Mouse (Mus musculus) forebrain, embryonic 12.5 days (tissue): ENCODE data around the gene Zfyve27. TPM values are rescaled to one million over a fixed set of nuclear protein-coding genes. Genes with fewer than 3 reads are reported as not detected.

ENCODE experiments used
- ATAC-seq: fragments of 200-750 bp; cut with Nextera tagmentation; 2 replicates; pipeline ENCODE4 v1.8.0; 2017; ENCODE audit warnings: moderate TSS enrichment; ENCODE audit not compliant: low FRiP score
- H3K27ac ChIP-seq: fragments of 300-500 bp; sonication (generic); 2 replicates; pipeline ENCODE4 v1.5.1; 2016; ENCODE audit warnings: mild to moderate bottlenecking
- H3K27me3 ChIP-seq: fragments of 300-500 bp; sonication (generic); 2 replicates; pipeline ENCODE4 v1.6.1; 2016; ENCODE audit warnings: mild to moderate bottlenecking
- H3K36me3 ChIP-seq: fragments of 300-500 bp; sonication (generic); replicated peaks from 2 replicates; pipeline ENCODE4 v1.6.1; 2016; ENCODE audit warnings: mild to moderate bottlenecking
- H3K4me1 ChIP-seq: fragments of 300-500 bp; sonication (generic); 2 replicates; pipeline ENCODE4 v1.6.1; 2016
- H3K4me2 ChIP-seq: fragments of 300-500 bp; sonication (generic); 2 replicates; pipeline ENCODE4 v1.6.1; 2016; ENCODE audit warnings: mild to moderate bottlenecking, moderate library complexity
- H3K4me3 ChIP-seq: fragments of 300-500 bp; sonication (generic); replicated peaks from 2 replicates; pipeline ENCODE4 v1.5.1; 2016; ENCODE audit warnings: mild to moderate bottlenecking
- H3K9ac ChIP-seq: fragments of 300-500 bp; sonication (generic); 2 replicates; pipeline ENCODE4 v1.6.1; 2016; ENCODE audit warnings: mild to moderate bottlenecking
- H3K9me3 ChIP-seq: fragments of 300-500 bp; sonication (generic); 2 replicates; pipeline ENCODE4 v1.6.1; 2016
- WGBS: fragments of 180-500 bp; shearing (Covaris S2); methylation state at CpG from one replicate; pipeline ENCODE4 v1.1.7; 2016; 5-methylcytosine and 5-hydroxymethylcytosine counted together
- polyA plus RNA-seq: library from polyadenylated mRNA; unstranded; fragments of >200 nt; fragmentation: Nextera tagmentation; extraction: Ambion mirVana; gene quantifications from 2 replicates; pipeline ENCODE4 v1.2.1, GENCODE M21; 2016

Zfyve27 gene
- polyA plus RNA-seq, 1 experiment from 2014 or later, result 47.3 TPM

DNA sequence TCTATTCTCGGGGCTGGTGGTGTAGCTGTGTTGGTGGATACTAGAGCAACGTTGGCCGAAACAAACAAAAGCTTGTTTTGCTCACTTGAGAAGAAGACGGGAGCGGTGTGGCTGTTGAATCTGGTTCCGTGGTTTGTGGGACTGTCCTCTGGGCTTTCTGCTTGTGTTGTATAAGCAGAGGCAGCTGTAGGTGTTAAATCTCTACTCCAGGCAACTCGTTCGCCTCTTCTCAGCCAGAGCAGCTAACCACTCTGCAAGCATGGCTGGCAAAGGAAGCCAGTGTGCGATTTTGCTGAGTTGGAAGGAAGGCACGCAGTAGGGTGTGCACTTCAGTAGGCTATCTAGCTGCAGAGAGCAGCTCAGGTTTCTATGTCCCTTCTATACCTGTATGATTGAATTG, 62.7 kb downstream of the Zfyve27 start:
- no peaks in the 10 kb centered on the region for H3K36me3 ChIP-seq
- WGBS, result 82% methylated on average over 10 of the region's 10 CpGs
- no peak overlapping the region for H3K4me2 ChIP-seq
- no peaks in the 10 kb centered on the region for H3K27me3 ChIP-seq
- H3K4me1 ChIP-seq, result peaks cover 3% of the 10 kb centered on the region; the same call in 1 of the 2 replicates
- ATAC-seq, result no peak
- no peak overlapping the region for H3K27ac ChIP-seq
- no peak overlapping the region for H3K9ac ChIP-seq
- H3K9me3 ChIP-seq, result no peaks in the 10 kb centered on the region
- no peak overlapping the region for H3K4me3 ChIP-seq

DNA sequence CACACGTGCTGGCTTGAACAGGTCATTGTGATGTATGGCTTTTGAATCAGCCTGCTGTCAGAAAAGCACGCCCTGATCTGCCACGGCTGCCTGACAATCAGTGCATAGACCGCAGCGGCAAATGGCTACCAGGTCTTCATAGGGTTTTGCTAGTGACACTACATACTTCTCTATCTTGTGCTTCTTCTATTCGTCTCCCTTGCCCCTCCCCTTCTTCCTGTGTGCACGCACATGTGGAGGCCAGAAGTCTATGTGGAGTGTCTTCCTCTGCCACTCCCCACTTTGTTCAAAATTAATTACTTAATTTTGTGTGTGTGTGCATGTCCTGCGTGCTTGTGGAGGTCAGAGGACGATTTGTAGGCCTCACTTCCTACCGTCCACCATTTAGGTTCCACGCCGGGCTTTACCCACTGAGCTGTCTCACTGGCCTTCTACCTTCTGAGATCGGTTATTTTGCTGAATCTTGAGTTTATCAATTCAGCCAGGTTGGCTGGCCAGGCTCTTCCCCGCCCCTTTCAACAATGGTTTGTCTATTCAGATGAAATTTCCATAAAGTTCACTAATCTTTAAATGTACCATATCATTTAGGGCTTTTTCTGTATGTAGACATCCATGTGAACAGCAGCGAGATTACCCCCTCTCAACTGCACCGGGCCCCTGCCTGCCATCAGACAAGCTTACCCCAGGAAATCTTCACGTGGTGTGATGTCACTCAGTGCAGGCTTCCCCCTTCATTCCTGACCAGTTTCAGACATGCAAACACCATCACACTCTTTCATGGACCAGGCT, 65.9 kb downstream of the Zfyve27 start:
- no peak for ATAC-seq

DNA sequence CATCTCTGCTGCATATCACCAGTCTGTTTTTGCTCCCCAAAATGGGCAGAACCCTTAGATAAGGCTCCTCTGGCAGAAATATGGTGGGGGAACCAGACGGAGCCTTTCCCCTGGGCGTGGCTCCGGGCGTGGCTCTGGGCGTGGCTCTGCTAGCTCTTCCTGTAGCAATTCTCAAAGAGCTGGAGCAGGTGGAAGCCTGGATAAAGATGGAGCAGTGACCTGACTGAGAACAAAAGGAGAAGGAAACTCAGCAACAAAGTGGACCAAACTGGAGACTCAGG, 66.5 kb downstream of the Zfyve27 start:
- H3K36me3 ChIP-seq, result no peaks in the 10 kb centered on the region
- H3K4me3 ChIP-seq, result no peak overlapping the region
- H3K4me2 ChIP-seq, result no peak overlapping the region
- no peak for ATAC-seq
- H3K27me3 ChIP-seq, result no peaks in the 10 kb centered on the region
- 70% methylated on average over 5 of the region's 5 CpGs for WGBS
- no peak overlapping the region for H3K9ac ChIP-seq
- peaks cover 3% of the 10 kb centered on the region; the same call in 1 of the 2 replicates for H3K4me1 ChIP-seq
- no peaks in the 10 kb centered on the region for H3K9me3 ChIP-seq
- H3K27ac ChIP-seq, result no peak overlapping the region

More for the DNA sequence above, 65.9 kb downstream of the Zfyve27 start:
- Histone ChIP-seq H3K36me3 (no peaks in the 10 kb centered on the region), H3K9ac (no peak overlapping the region), H3K9me3 (no peaks in the 10 kb centered on the region), H3K4me1 (peaks cover 3% of the 10 kb centered on the region; the same call in 1 of the 2 replicates), H3K4me3 (no peak overlapping the region), H3K27ac (no peak overlapping the region), H3K27me3 (no peaks in the 10 kb centered on the region), H3K4me2 (no peak overlapping the region)
- 82% methylated on average over 17 of the region's 17 CpGs for WGBS

DNA sequence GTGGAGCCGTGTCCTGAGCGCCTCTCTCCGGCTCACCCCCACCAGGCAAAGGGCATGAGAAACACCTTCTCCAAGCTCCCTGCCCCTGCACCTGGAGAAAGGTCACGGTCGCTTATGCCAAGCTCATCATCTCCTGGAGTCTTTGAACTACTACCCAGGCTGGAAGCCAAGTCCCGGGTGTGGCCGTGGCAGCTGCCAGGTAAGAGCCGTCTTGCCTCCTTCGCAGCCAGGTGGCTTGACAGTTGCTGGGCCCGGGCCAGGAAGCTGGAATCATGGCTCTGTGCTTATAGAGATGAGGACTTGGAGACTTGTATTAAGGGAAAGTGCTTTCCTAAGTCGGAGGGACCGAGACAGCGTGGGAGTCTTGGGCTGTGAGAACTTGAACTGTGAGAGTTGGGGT, 67.2 kb downstream of the Zfyve27 start:
- 93% methylated on average over 13 of the region's 13 CpGs for WGBS
- Histone ChIP-seq H3K9ac (no peak overlapping the region), H3K27ac (no peak overlapping the region), H3K36me3 (no peaks in the 10 kb centered on the region), H3K4me2 (no peak overlapping the region), H3K9me3 (no peaks in the 10 kb centered on the region), H3K4me3 (no peak overlapping the region), H3K27me3 (no peaks in the 10 kb centered on the region), H3K4me1 (peaks cover 3% of the 10 kb centered on the region; the same call in 1 of the 2 replicates)
- no peak for ATAC-seq

DNA sequence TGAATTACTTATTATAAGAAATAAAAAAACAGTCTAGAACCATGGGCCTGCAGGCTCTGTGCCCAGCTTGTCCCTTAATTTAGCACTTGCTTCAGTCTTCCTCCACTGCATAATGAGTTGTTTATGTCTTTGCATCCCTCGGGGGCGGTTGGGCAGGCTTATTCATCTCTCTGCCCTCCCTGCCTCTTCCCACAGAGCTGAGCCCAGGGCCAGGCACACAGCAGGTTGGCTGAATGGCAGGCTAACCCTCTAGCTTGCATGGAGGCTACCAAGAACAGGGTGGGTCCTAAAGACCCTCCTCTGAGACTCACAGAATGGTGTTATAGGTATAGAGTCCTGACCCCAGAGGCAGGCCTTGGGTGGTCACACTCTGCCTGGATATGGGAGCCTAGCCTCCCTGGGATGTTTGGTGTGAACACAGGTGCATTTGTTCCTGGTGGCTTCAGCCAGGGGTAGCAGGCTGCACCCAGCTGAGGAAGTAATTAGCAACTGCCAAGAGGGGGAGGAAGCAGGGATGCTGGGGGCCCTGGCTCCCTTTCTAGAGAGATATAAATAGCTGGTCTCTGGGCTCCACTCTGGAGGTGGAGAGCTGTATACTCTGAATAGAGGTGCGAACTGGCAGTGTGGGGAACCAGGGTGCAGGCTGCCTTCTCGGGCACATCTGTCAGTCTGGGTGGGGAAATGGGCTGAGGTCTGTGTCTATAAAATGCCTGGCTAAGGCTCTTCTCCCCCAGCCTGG, 74.0 kb downstream of the Zfyve27 start:
- H3K4me1 ChIP-seq, result peaks cover 13% of the 10 kb centered on the region
- no peak overlapping the region for H3K9ac ChIP-seq
- H3K27ac ChIP-seq, result peak overlapping the region; percentile 76
- no peaks in the 10 kb centered on the region for H3K9me3 ChIP-seq
- no peaks in the 10 kb centered on the region for H3K36me3 ChIP-seq
- WGBS, result 18% methylated on average over 4 of the region's 4 CpGs
- H3K4me2 ChIP-seq, result no peak overlapping the region
- no peak overlapping the region for H3K4me3 ChIP-seq
- H3K27me3 ChIP-seq, result no peaks in the 10 kb centered on the region
- ATAC-seq, result peak; percentile 64; the same call in 1 of the 2 replicates

DNA sequence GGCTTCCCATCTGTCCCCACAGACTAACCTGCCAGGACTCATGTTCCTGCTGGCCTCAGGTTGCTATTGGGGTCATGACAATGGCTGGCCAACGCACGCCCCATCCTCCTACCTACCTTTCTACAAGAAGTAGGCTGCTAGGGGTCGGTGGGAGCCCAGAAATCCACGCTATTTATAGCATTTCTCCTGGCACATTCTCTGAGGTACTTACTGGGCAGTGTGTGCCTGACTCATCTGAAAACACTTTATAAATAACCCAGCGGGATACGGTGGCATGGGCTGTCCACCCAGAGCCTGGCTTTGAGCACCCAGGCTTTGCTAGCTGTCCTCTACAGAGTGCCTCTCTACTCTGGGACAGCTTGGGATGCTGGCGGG, 74.6 kb downstream of the Zfyve27 start:
- Histone ChIP-seq H3K27ac (peak overlapping the region; percentile 76), H3K4me2 (no peak overlapping the region), H3K9ac (no peak overlapping the region), H3K27me3 (no peaks in the 10 kb centered on the region), H3K4me1 (peaks cover 13% of the 10 kb centered on the region), H3K4me3 (no peak overlapping the region), H3K9me3 (no peaks in the 10 kb centered on the region), H3K36me3 (no peaks in the 10 kb centered on the region)
- no peak for ATAC-seq
- WGBS, result 69% methylated on average over 7 of the region's 7 CpGs

DNA sequence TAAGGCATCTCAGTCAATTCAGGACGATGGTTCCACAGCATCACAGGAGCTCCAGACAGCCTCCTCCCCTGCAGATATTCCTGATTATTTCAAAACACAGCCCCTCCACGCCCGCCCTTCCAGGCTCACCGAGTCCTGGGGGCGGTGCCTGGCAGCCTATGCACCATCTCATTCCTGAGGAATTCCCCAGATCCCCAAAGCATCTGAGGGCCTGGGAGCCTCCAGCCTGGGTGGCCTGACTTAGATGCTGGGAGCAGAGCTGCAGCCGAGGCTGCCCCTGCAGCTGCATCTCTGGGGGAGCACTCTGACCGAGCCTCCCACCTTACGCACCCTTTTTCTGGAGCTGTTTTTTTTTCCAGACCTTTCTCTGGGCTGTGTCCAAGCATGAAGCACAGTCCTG, 77.1 kb downstream of the Zfyve27 start:
- WGBS, result 63% methylated on average over 8 of the region's 8 CpGs
- Histone ChIP-seq H3K4me2 (no peak overlapping the region), H3K4me1 (peaks cover 13% of the 10 kb centered on the region)

DNA sequence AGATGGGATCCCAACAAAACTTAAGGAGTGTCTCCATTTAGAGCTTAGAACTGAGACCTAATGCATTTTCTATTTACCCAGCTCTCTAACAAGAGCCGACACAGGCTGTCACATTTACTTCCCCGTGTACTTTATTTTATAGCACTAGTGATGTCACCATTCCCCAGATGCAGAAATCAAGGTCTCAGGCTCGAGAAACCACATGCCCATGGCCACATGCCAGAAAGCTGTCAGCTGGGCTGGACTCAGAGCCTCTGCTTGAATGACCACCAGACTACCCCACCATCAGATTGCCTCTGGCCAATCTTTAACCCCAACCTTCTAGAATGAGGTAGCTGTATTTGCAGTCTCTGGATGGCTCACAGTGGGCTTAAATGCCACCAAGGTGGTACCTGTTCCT, 79.7 kb downstream of the Zfyve27 start:
- H3K4me2 ChIP-seq, result no peak overlapping the region
- no peaks in the 10 kb centered on the region for H3K9me3 ChIP-seq
- H3K27ac ChIP-seq, result no peak overlapping the region
- H3K4me1 ChIP-seq, result peaks cover 3% of the 10 kb centered on the region; the same call in 1 of the 2 replicates
- H3K36me3 ChIP-seq, result no peaks in the 10 kb centered on the region
- no peak for ATAC-seq
- 0 out of 2 replicates have a peak, but pooled peaks cover 3% of the 10 kb centered on the region for H3K27me3 ChIP-seq
- no peak overlapping the region for H3K4me3 ChIP-seq
- 75% methylated on average over 3 of the region's 3 CpGs for WGBS
- H3K9ac ChIP-seq, result no peak overlapping the region

More for the DNA sequence above, 77.1 kb downstream of the Zfyve27 start:
- Histone ChIP-seq H3K27ac (no peak overlapping the region), H3K9me3 (no peaks in the 10 kb centered on the region), H3K36me3 (no peaks in the 10 kb centered on the region), H3K4me3 (no peak overlapping the region), H3K27me3 (no peaks in the 10 kb centered on the region), H3K9ac (no peak overlapping the region)
- ATAC-seq, result no peak

Other genes with a start within 250 kb of the Zfyve27 start
- 77.7 and 83.2 TPM in 2 replicates for gene Exosc1, start 230.5 kb upstream of the Zfyve27 start, polyA plus RNA-seq
- 79.5 and 82.5 TPM in 2 replicates for gene Zdhhc16, start 230.5 kb upstream of the Zfyve27 start, polyA plus RNA-seq
- 32.2 and 36.7 TPM in 2 replicates for gene Mms19, start 182.8 kb upstream of the Zfyve27 start, polyA plus RNA-seq
- 7.1 and 7.8 TPM in 2 replicates for gene Ubtd1, start 182.2 kb upstream of the Zfyve27 start, polyA plus RNA-seq
- gene Ankrd2, start 128.0 kb upstream of the Zfyve27 start, polyA plus RNA-seq, result 0.28 and 0.49 TPM in 2 replicates
- gene Hoga1, start 118.3 kb upstream of the Zfyve27 start, polyA plus RNA-seq, result 1.1 and 1.5 TPM in 2 replicates
- gene 4933411K16Rik, start 111.7 kb upstream of the Zfyve27 start, polyA plus RNA-seq, result 0.14 TPM in 2 replicates
- gene Morn4, start 77.6 kb upstream of the Zfyve27 start, polyA plus RNA-seq, result 73.4 and 75.1 TPM in 2 replicates
- 31.0 and 32.0 TPM in 2 replicates for gene Pi4k2a, start 73.5 kb upstream of the Zfyve27 start, polyA plus RNA-seq
- gene Avpi1, start 34.9 kb upstream of the Zfyve27 start, polyA plus RNA-seq, result 10.4 and 10.5 TPM in 2 replicates
- 3.5 and 4.2 TPM in 2 replicates for gene Marveld1, start 16.6 kb upstream of the Zfyve27 start, polyA plus RNA-seq
- gene Sfrp5, start 38.3 kb downstream of the Zfyve27 start, polyA plus RNA-seq, result 0.13 and 0.17 TPM in 2 replicates
- gene Golga7b, start 83.6 kb downstream of the Zfyve27 start, polyA plus RNA-seq, result 6.6 and 7.1 TPM in 2 replicates